Mouse (Mus musculus): Measurements from ENCODE around the gene Map9. TPM values are rescaled to one million over a fixed set of nuclear protein-coding genes. Genes with fewer than 3 reads are reported as not detected.

Gene Map9
- 0.12 and 0.29 TPM in 2 replicates for polyA plus RNA-seq (2012; rRNA removed)

DNA sequence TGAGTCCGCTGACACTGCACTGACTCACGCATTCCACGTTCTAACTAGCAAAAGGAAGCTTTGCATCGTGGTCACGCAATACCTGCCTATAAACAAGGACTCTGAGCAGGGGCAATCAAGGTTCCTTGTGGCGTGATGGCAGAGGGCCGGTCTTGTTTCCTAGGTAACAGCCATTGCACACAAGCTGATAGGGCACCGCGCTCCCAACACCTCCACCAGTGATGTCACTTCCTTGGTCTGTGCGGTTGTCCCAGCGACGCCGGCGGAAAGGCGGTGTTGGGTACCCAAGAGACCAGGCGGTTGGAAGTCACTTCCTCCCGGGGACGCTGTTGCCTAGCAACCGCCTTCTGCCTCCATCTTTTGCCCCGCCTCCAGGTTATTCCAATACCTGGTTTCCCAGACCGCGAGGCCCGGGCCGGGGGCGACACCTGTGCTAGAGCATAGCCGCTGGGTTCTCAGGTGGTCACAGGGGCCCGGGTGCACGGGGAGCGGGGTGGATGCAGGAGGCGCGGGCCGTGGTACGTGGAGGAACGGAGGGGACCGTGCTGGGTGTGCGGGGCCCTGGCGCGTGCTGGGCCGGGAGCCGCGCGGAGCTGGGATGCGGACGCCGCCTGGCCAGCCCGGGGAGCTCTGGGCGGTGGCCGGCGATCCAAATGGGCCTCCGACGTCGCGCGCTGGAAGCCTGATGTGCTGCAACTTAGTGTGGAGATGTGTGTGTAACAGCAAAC lies at the start of gene Map9:
Gene Map9 (plus strand): TSS at position 248 of the 728 bp plus-strand sequence.

Other genes starting within 250 kb of the Map9 start
- 6.9 and 7.1 TPM in 2 replicates for gene Gucy1a1, start 212.3 kb upstream of the Map9 start, polyA plus RNA-seq (2012; rRNA removed)
- 0.80 and 1.5 TPM in 2 replicates for gene Npy2r, start 190.0 kb downstream of the Map9 start, polyA plus RNA-seq (2012; rRNA removed)